Mouse (Mus musculus) hindlimb bud, embryonic 11.5 days (tissue): Measurements from ENCODE around the gene Coro1b.

ENCODE experiments used
- DNase-seq: peaks from one replicate; pipeline ENCODE4 v3.0.0-alpha.2; 2012; ENCODE audit warnings: low read depth, low spot score; ENCODE audit errors: extremely low spot score

Gene Coro1b

DNA sequence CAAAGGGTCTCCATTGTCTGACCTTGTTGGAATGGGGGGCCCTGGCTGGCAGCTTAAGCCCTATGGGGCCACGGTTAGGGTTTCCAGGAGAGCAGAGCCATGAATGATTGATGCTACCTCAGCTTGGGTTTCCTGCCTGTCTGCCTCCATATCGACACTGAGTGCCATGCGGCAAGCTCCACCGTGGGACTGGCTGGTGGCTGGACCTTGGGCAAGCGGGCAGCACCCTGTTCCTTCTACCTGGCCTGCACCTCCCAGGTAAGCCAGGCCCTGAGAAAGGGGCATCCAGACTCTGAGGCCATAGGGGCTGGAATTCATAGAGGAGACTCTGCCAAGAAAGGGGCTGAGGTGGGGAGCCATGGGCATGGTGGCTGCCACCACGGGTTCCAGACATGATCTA, 8.3 kb upstream of the Coro1b start:
- DNase-seq, result no peak

DNA sequence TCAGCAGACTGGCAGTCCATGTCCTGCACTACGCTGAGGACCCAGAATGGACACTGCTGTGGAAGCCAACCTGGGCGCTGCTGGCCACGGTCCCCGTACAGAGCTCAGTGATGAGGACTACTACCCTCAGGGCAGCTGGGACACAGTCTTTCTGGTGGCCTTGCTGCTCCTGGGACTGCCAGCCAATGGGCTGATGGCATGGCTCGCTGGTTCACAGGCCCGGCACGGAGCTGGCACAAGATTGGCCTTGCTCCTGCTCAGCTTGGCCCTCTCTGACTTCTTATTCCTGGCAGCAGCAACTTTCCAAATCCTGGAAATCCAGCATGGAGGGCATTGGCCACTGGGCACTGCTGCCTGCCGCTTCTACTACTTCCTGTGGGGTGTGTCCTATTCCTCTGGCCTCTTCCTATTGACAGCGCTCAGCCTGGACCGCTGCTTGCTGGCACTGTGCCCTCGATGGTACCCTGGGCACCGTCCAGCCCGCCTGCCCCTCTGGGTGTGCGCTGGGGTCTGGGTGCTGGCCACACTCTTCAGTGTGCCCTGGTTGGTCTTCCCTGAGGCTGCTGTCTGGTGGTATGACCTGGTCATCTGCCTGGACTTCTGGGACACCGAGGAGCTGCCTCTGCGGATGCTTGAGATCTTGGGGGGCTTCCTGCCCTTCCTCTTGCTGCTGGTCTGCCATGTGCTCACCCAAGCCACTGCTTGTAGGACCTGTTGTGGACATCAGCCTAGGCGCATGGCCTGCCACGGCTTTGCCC, 5.8 kb upstream of the Coro1b start:
- no peak for DNase-seq

- no peak for DNase-seq
Measured at GRCm38 (mm10) chr19:4143759-4144268, 4.6 kb upstream of the Coro1b start, which contains the start of gene Cabp4. TSS of gene Cabp4 (minus strand) at chr19:4144033.

GRCm38 (mm10) chr19:4144550-4145498, 3.6 kb upstream of the Coro1b start:
- DNase-seq, result no peak

DNA sequence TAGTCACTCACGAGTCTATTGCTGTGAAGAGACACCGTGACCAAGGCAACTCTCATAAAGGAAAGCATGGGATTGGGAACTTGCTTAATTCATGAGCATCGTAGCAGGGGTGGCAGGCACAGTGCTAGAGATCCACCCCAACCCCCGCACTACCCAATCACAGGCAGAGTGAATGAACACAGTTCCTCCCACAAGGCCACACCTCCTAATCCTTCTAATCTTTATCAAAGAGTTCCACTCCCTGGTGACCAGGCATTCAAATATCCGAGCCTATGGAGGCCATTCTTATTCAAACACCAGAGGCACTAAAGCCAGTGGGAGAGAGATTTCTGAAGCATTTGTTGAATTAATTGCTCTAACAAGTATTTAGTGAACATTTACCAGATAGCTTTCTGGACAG, 2.5 kb upstream of the Coro1b start:
- no peak for DNase-seq

- DNase-seq, result no peak
Measured at GRCm38 (mm10) chr19:4146366-4147021, 1.9 kb upstream of the Coro1b start.

- DNase-seq, result no peak
Measured at GRCm38 (mm10) chr19:4147022-4147405, 1.4 kb upstream of the Coro1b start.

GRCm38 (mm10) chr19:4147782-4148490, 483 bp upstream of the Coro1b start:
- no peak for DNase-seq

- no peak for DNase-seq
Measured at GRCm38 (mm10) chr19:4148819-4149218, 400 bp downstream of the Coro1b start.

DNA sequence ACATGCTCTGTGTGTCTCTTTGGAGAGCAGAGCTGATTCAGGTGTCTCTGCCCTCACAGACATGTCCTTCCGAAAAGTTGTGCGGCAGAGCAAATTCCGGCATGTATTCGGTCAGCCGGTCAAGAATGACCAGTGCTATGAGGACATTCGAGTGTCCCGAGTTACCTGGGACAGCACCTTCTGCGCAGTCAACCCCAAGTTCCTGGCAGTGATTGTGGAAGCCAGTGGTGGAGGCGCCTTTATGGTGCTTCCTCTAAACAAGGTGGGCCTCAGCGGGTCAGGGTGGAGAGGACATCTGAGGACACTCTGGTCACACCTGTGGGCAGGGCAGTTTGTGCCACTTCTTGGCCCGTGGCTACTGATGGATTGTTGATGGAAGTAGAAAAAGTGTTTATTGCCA, 864 bp downstream of the Coro1b start:
- DNase-seq, result no peak

GRCm38 (mm10) chr19:4149764-4150461, 1.5 kb downstream of the Coro1b start:
- DNase-seq, result no peak

GRCm38 (mm10) chr19:4150567-4151487, 2.4 kb downstream of the Coro1b start:
- DNase-seq, result no peak

DNA sequence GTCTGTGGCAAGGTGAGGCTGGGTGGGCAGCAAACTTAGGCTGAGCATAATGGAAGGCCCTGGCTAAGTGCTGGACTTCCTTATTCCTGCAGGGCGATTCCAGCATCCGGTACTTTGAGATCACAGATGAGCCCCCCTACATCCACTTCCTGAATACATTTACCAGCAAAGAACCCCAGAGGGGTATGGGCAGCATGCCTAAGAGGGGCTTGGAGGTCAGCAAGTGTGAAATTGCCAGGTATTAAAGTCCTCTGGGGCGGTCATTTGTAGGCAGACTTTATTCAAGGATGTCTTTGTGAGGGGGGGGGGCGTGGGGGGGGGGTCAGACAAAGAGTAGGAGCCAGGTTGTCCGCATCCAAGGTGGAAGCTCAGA, 3.1 kb downstream of the Coro1b start:
- no peak for DNase-seq

- no peak for DNase-seq
Measured at GRCm38 (mm10) chr19:4151898-4152297, 3.5 kb downstream of the Coro1b start.

DNA sequence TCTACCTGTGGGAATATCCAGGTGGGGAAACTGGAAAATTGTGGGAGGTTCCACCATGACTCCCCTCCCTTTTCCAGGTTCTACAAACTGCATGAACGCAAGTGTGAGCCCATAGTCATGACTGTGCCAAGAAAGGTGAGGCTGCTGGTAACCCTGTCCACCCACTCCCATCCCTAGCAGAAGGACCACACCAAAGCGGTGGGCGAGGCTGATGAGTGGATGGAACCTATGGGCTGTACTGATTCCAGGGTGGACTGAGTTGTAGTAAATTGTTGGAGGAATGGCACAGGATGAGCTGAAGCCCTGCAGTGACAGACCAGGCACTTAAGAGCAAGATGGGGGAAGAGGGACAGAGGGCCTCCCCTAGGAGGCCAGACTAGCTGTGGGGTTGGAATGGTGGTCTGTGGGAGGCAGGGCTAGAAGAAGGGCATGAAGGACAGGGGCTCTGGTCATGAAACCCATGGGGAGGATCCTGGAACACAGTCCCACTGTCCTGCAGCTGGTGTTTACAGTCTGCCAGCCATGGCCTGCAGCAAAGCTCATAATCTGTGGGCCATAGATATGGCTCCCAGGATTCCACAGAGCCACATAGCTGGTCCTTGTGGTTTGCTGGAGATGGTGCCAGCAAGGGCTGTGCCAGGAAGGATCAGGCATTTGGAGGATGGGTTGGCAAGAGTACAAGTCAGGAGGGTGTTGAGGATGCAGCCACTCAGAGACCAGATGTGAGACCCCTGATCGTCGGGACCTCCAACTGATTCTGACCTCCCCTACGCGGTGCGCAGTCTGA, 4.2 kb downstream of the Coro1b start:
- no peak for DNase-seq

- no peak for DNase-seq
Measured at GRCm38 (mm10) chr19:4153232-4153654, 4.8 kb downstream of the Coro1b start, which contains the start of gene Ptprcap. TSS of gene Ptprcap (plus strand) at chr19:4153604.

GRCm38 (mm10) chr19:4154437-4155222, 6.2 kb downstream of the Coro1b start:
- DNase-seq, result no peak
